Comparison of ENCODE assay signal across 10 mouse cellular contexts in the genomic region with DNA sequence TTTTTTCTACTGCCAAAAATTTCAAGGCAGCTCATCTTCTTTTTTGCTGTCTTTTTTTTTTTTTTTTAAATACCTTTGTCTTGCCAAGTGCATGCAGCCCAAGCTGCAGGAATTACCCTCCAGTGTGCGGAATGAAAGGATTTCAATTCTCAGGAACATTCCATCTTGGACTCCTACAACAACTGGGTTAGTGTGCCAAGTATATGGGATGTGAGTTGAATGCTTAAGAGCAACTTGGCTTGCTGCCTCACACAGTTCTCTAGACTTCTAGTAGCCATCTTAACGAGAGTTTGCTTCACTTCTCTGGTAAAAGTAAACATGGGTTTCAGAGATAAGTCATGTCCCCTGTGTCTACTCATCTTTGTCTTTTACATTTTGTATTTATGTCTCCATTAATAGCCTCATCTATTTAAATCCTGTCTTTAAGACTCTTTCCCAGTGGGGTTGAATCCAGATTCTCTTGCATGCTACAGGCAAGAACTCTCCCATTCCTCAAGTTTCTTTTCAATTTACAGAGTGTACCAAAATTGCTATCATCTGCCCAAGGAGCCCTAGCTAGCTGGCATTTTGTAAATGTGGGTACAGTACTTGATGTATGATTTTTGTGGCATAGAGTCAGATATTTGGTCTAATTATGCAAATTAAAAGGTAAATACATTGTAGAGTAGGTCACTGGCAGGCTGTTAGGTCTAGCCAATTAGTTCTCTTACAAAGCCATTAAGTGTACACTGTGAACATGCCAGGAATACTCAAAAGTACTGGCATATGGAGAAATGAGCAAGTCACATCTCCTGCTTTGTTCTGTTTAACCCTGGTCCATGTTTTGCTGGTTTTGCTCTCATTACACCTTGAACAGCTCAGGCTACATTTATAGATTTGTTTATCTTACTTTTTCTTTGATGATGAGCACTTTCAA. TPM values are rescaled to one million over a fixed set of nuclear protein-coding genes. Genes with fewer than 3 reads are reported as not detected.
DNase-seq lines count a peak whose midpoint lies in the region; ATAC-seq and TF ChIP-seq lines count a peak whose summit lies in the region.
"Had no signal": no experiment of that assay in that cellular context is flagged by ENCODE, and none has a peak within 500 bp of the region (broad histone marks: within the 10 kb centered on the region; RNA-seq: fewer than 3 reads in every experiment).

No protein-coding gene starts in this region.

- H3K4me3 ChIP-seq in cerebellum, adult 2 months (replicated peaks; ENCODE audit: insufficient read depth, low read depth, low read length) = no peak overlapping the region
- no peak overlapping the region for H3K4me3 ChIP-seq in hindbrain, postnatal 0 days (ENCODE audit: low read length)
- H3K4me3 ChIP-seq in lung, embryonic 16.5 days (ENCODE audit: low read length) = no peak overlapping the region
- H3K4me3 ChIP-seq: neural tube, embryonic 12.5 days had no signal

- H3K9ac ChIP-seq in hindbrain, postnatal 0 days (replicated peaks; ENCODE audit: low read length) = no peak overlapping the region
- H3K9ac ChIP-seq in lung, embryonic 16.5 days (ENCODE audit: low read length) = no peak overlapping the region
- H3K9ac ChIP-seq: neural tube, embryonic 12.5 days had no signal

- no peak overlapping the region for H3K4me2 ChIP-seq in hindbrain, postnatal 0 days (ENCODE audit: low read depth, low read length)
- H3K4me2 ChIP-seq in lung, embryonic 16.5 days (ENCODE audit: low read depth, low read length) = no peak overlapping the region
- H3K4me2 ChIP-seq: neural tube, embryonic 12.5 days had no signal

- WGBS in cerebellum, adult 2 months = 31% methylated on average over 2 of the region's 2 CpGs
- WGBS in hindbrain, postnatal 0 days = 28% methylated on average over 2 of the region's 2 CpGs
- WGBS in lung, embryonic 16.5 days = 32% methylated on average over 2 of the region's 2 CpGs

- no peaks in the 10 kb centered on the region; the same call in 1 of the 2 replicates for H3K4me1 ChIP-seq in cerebellum, adult 2 months (ENCODE audit: control insufficient read depth, insufficient read depth, low read length)
- H3K4me1 ChIP-seq in hindbrain, postnatal 0 days (ENCODE audit: insufficient read depth, low read length) = peaks cover 3% of the 10 kb centered on the region; the same call in 1 of the 2 replicates
- H3K4me1 ChIP-seq in lung, embryonic 16.5 days (replicated peaks; ENCODE audit: control insufficient read depth, insufficient read depth, low read length) = peaks cover 6% of the 10 kb centered on the region
- H3K4me1 ChIP-seq: neural tube, embryonic 12.5 days had no signal

- H3K27ac ChIP-seq in cerebellum, adult 2 months (ENCODE audit: insufficient read depth, low read length) = no peak overlapping the region
- no peak overlapping the region for H3K27ac ChIP-seq in hindbrain, postnatal 0 days
- H3K27ac ChIP-seq in lung, embryonic 16.5 days (ENCODE audit: low read length) = peak overlapping the region; percentile 75
- H3K27ac ChIP-seq: neural tube, embryonic 12.5 days had no signal

- H3K27me3 ChIP-seq in cerebellum, adult 2 months (ENCODE audit: control insufficient read depth, insufficient read depth, low read length) = no peaks in the 10 kb centered on the region
- H3K27me3 ChIP-seq in hindbrain, postnatal 0 days (ENCODE audit: insufficient read depth, low read length) = no peaks in the 10 kb centered on the region
- no peaks in the 10 kb centered on the region for H3K27me3 ChIP-seq in lung, embryonic 16.5 days (ENCODE audit: control insufficient read depth, insufficient read depth, low read depth, low read length)
- H3K27me3 ChIP-seq: neural tube, embryonic 12.5 days; Patski had no signal

- peak; percentile 81 for ATAC-seq in hindbrain, postnatal 0 days
- peak; percentile 88 for ATAC-seq in lung, embryonic 16.5 days (ENCODE audit: low read depth)
- no peak for ATAC-seq in megakaryocyte, adult 5-6 weeks (ENCODE audit: poor library complexity, severe bottlenecking)
- no peak for ATAC-seq in megakaryocyte-erythroid progenitor cell, adult 5-6 weeks (replicated peaks; ENCODE audit: low FRiP score, low TSS enrichment, poor library complexity, severe bottlenecking)
- ATAC-seq: Patski had no signal

- H3K36me3 ChIP-seq in hindbrain, postnatal 0 days (ENCODE audit: insufficient read depth, low read length) = no peaks in the 10 kb centered on the region
- no peaks in the 10 kb centered on the region for H3K36me3 ChIP-seq in lung, embryonic 16.5 days (ENCODE audit: control insufficient read depth, insufficient read depth, low read length)
- H3K36me3 ChIP-seq: neural tube, embryonic 12.5 days had no signal

- no peak for TF ChIP-seq CTCF in cerebellum, adult 2 months (IDR thresholded peaks at IDR 0.05; ENCODE audit: borderline replicate concordance, insufficient read depth, low read depth, low read length)
- no peak for TF ChIP-seq CTCF in hindbrain, postnatal 0 days (IDR thresholded peaks at IDR 0.05; ENCODE audit: low read depth)

- DNase-seq in NIH3T3 (ENCODE audit: low read depth) = peak; percentile 38
- peak; percentile 18 to 24 for DNase-seq in cerebellum, adult 2 months
- DNase-seq in hindbrain, postnatal 0 days (ENCODE audit: low spot score) = peak; percentile 88
- DNase-seq in embryo, embryonic 10.5 days (ENCODE audit: low spot score) = no peak
- DNase-seq in adrenal gland, adult 18-20 months (ENCODE audit: low spot score in 2 of 2) = no peak

- H3K9me3 ChIP-seq in hindbrain, postnatal 0 days (ENCODE audit: low read length) = no peaks in the 10 kb centered on the region
- H3K9me3 ChIP-seq in lung, embryonic 16.5 days (ENCODE audit: control insufficient read depth, low read length) = no peaks in the 10 kb centered on the region
- H3K9me3 ChIP-seq: neural tube, embryonic 12.5 days had no signal

- no peak for TF ChIP-seq POLR2A in cerebellum, adult 2 months (IDR thresholded peaks at IDR 0.05; ENCODE audit: borderline replicate concordance, insufficient read depth, low read length)

RNA-seq across cellular contexts. Expression of a gene that starts 35.4 kb away (rescaled TPM):
- polyA plus RNA-seq in cerebellum, adult 2 months (2012; rRNA removed) = 23.9 and 25.4 TPM in 2 replicates
- total RNA-seq in hindbrain, postnatal 0 days (2014; rRNA removed) = 7.9 and 9.9 TPM in 2 replicates
- polyA plus RNA-seq in hindbrain, postnatal 0 days (2015; fragmentation: Nextera tagmentation; extraction: Ambion mirVana) = 11.7 and 13.5 TPM in 2 replicates
- 26.0 and 27.4 TPM in 2 replicates for polyA plus RNA-seq in lung, embryonic 16.5 days (2015; fragmentation: Nextera tagmentation; extraction: Ambion mirVana)
- total RNA-seq in megakaryocyte, adult 5-6 weeks (2015) = 21.0 and 21.9 TPM in 2 replicates
- total RNA-seq in megakaryocyte, adult 5-6 weeks (2017) = 12.8 and 17.2 TPM in 2 replicates
- total RNA-seq in adrenal gland, adult 18-20 months (2021) = 10 to 100 TPM; 18.7 to 22.9 TPM
- 48.4 and 55.2 TPM in 2 replicates for total RNA-seq in megakaryocyte-erythroid progenitor cell, adult 5-6 weeks (2014; fragmentation: Nextera tagmentation)
- 40.5 and 63.7 TPM in 2 replicates for total RNA-seq in megakaryocyte-erythroid progenitor cell, adult 5-6 weeks (2017)

Comparison
In these comparisons a context has a peak if more than half of its experiments do, and no peak if none do; other contexts are left out.
1. DNase-seq: peak in NIH3T3 (single experiment), cerebellum, adult 2 months (2 of 2) and hindbrain, postnatal 0 days (single experiment); none in embryo, embryonic 10.5 days (single experiment) and adrenal gland, adult 18-20 months (0 of 2).
2. ATAC-seq: peak in hindbrain, postnatal 0 days (single experiment) and lung, embryonic 16.5 days (single experiment); none in megakaryocyte, adult 5-6 weeks (single experiment) and megakaryocyte-erythroid progenitor cell, adult 5-6 weeks (single experiment).